Mouse (Mus musculus) lung, adult 2 months (tissue): ENCODE results near the gene Mipep.

Source experiments
- CTCF ChIP-seq: fragments of 200-500 bp; IDR thresholded peaks from 2 replicates; pipeline ENCODE4 v1.5.1; 2011; ENCODE audit warnings: mild to moderate bottlenecking, low read length, control low read depth; ENCODE audit not compliant: insufficient read depth
- POLR2A ChIP-seq: fragments of 200-500 bp; IDR thresholded peaks from 2 replicates; pipeline ENCODE4 v1.6.1; 2011; ENCODE audit warnings: low read depth, mild to moderate bottlenecking, control low read depth, low read length, borderline replicate concordance; ENCODE audit errors: extremely low read depth

DNA sequence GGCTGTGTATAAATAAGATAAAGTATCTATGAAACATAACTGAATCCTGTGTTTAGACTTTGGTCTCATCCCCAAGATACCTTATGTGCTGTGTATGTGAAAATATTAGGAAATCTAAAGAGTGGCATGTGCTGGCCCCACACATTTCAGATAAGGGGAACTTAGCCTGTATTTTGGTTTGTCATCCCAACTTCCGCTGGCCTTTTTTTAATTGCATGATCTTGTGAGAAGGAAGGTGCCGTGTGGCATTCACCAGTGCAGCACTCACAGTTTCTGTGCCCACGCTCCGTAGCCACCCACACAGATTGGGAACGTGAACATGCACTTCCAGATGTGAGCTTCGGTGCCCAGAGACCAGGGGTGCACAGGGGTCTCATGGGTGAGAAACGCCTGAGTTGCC lies 26.7 kb upstream of the Mipep start:
- TF ChIP-seq CTCF (no peak), POLR2A (no peak)
